Mouse (Mus musculus): Measurements from ENCODE around the gene Sall2.

The Sall2 gene

GRCm38 (mm10) chr14:52295558-52296264, 32.9 kb downstream of the Sall2 start:
- DNase-seq: no peak

- DNase-seq: no peak
These were observed 44.4 kb downstream of the Sall2 start for GRCm38 (mm10) chr14:52284191-52284590.

- DNase-seq: no peak
These were observed 44.9 kb downstream of the Sall2 start for GRCm38 (mm10) chr14:52283629-52284028.

DNA sequence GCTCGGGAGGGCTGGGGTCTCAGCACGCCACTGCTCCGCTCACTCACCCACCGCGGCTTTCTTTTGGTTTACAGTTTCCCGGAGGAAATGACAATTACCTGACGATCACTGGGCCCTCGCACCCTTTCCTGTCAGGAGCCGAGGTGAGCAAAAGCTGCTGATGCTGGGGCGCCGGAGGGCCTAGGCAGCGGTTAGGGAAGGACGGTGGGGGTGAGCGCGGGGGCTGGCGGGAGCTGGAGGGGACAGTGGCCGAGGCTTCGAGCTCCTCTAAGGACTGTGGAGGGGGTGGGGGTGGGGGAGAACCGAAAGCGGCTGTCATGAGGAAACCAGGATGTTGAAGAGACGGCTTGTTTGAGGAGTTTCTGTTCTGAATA, 48.8 kb downstream of the Sall2 start:
- DNase-seq: no peak

GRCm38 (mm10) chr14:52278932-52279746, 49.4 kb downstream of the Sall2 start, which contains the start of the genes Tox4 and Rab2b:
Gene Tox4 (plus strand): TSS chr14:52279146.
Gene Rab2b (minus strand): TSS chr14:52279545.
- peak; percentile 98 for DNase-seq

GRCm38 (mm10) chr14:52277210-52277609, 51.4 kb downstream of the Sall2 start:
- DNase-seq: no peak

- no peak for DNase-seq
These were observed 55.8 kb downstream of the Sall2 start for GRCm38 (mm10) chr14:52272781-52273180.
